Mouse (Mus musculus): ENCODE results near the gene Nif3l1.

The Nif3l1 gene

DNA sequence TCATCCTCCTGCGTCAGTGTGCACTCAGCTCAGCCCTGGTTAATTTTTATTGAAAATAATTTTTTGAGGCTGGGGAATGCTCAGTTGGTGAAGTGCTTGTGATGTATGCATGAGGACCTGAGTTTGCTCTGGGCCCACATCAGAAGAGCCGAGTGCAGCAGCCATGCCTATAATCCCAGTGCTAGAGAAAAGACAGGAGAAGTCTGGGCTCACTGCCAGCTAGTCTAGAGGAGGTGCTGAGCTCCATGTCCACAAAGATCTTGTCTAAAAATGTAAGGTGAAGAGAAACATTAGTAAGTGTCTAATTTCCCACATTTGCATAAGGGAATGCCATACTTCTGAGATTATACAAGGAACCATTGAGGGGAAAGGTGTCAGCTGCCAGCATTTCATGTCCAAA is 13.9 kb downstream of the Nif3l1 start:
- peak; percentile 67 for DNase-seq

DNA sequence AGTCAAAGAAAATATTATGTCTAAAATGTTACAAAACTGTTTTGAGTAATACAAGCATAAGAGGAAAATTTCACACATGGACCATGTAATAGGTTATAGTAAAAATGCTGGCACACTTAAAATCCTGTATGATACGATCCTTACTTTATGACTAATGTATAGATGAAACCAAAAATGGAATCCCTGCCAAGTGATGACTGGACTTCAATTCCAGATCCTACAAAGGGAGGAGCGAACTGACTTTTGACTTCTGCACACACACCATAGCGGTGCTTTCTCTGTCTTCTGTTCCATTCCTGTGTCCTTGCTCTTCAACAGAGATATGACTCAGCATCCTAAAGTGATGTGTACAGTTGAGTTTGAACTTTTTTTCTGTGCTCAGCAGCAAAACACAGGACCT is 15.6 kb downstream of the Nif3l1 start:
- DNase-seq: no peak

- DNase-seq: peak; percentile 32
These were observed 19.0 kb downstream of the Nif3l1 start for GRCm38 (mm10) chr1:58463935-58464334.

DNA sequence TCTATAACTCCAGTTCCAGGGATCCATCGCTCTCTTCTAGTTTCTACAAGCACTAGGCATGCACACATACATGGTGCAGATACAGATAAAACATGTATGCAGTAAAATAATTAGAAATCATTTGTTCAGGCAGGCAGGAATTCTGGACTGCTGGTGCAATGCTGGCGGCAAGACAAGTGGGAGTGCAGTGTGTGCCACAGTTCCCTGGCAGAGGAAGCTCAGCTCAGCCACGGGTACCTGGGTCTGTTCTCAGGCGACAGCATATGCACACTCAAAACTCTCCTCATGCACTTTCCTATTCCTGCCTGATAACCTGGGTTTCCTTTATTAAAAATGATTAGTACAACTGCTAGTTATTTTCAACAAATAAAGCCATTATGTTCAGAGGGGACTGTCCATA is 20.1 kb downstream of the Nif3l1 start:
- no peak for DNase-seq

- no peak for DNase-seq
These were observed 20.6 kb downstream of the Nif3l1 start for GRCm38 (mm10) chr1:58465561-58465960.

DNA sequence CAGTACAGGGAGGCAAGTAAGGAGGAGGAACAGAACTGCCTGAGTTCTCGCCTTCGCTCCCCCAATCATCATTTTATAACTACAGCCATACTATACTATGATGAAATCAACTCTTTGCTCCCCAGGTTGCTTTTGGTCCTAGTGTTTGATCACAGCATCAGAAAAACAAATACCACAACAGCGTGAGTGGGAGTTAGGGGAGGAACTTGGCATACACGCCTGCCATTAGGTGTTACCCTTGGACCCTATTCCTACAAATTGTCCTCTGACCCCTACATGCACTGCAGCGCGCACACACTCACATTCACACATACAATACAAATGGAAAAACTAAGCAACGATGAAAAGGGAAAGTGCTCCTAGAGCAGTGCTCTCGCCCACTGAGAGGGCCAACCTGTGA is 30.7 kb downstream of the Nif3l1 start:
- no peak for DNase-seq

GRCm38 (mm10) chr1:58482647-58483046 is 37.7 kb downstream of the Nif3l1 start:
- no peak for DNase-seq

- no peak for DNase-seq
These were observed 50.7 kb downstream of the Nif3l1 start for GRCm38 (mm10) chr1:58495603-58496002.

DNA sequence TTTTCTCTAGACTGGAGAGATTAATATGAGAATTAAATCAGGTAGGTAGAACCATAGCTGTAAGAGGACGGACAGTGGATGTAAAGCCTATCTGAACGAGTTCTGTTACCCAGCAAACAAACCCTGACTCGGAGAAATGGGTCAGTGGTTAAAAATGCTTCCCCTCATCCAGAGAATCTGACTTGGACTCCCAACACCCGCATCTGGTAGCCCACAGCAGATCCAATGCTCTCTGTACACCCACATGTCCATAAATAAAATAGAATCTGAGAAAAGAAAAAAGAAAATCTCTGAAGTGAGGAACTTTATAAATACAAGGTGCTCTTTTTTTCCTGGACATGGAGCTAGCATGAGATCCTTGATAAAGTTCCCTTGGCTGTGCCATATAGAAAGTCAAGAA is 52.7 kb downstream of the Nif3l1 start:
- no peak for DNase-seq

- no peak for DNase-seq
These were observed 53.8 kb downstream of the Nif3l1 start for GRCm38 (mm10) chr1:58498758-58499157.

DNA sequence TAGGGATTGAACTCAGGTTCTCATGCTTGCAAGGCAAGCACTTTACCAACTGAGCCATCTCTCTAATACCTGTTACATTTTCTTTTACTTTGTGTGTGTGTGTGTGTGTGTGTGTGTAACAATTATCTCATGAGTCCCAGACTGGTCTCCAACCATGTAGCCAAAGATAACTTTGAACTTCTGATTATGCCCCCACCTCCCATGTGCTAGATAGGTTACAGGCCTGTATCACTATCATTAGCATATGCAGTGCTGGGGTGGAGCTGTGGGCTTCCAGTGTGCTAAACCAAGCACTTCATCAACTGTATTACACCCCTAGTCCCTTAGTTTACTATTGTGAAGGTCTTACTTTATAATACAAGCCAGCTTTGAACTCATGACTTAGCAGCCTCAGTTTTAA is 58.2 kb downstream of the Nif3l1 start:
- no peak for DNase-seq

DNA sequence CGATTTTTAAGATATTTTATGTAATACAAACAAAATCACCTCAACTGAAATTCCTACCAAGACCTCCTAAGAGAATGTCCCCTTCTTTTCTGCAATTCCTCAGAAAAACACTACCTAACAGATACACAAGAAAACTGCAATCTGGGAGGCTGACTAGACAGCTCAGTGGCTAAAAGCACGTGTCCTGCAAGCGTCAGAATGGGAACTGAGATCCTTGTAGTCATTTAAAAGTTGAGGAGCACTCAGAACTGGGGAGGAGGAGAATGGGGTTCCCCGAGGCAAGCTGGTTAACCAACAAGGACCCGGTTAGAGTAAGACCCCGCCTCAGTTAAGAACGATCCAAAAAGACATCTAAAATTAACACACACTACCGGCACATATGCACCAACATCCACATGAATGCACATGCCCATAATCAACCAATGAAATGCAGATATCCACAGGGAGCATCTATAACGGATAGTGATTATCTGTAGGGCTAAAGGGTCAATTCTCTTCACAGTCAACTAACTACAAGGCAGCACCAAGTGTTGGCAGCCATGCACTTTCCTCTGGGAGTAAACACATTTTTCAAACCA is 58.9 kb downstream of the Nif3l1 start:
- no peak for DNase-seq

DNA sequence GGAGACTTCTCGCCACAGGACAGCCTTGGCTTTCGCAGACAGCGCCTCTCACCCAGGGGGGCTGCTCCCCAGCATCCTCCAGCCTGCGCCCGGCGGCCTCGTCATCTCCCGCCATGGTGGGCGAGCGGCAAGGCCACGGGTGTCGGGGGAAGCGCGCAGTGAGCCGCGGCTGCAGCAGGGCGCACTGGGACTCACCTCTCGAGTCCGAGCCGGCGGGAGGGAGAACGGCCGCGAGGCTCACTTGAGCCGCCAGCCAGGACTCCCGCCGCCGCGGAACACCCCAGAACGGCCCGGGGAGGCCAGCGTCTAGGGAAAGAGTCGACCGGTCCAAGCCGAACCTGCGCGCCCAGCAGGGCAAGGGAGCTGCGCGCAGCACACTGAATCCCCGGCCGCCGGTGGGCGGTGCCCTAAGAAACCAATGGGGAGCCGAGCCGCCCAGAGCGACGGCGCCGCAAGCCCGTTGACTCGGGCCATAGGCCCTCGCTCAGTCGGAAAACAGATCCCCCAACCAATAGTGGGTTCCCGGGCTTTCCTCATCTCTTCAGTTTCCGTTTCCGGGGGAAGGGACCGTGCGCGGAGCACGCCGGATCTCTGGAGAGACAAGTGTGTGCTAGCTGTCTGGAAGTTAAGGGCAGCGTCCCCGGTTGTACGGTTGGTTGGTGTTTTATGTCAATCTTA is 59.8 kb downstream of the Nif3l1 start, which contains the start of gene Orc2:
TSS of gene Orc2 (minus strand) at position 533 of the 678 bp plus-strand sequence.
- DNase-seq: peak; percentile 94

DNA sequence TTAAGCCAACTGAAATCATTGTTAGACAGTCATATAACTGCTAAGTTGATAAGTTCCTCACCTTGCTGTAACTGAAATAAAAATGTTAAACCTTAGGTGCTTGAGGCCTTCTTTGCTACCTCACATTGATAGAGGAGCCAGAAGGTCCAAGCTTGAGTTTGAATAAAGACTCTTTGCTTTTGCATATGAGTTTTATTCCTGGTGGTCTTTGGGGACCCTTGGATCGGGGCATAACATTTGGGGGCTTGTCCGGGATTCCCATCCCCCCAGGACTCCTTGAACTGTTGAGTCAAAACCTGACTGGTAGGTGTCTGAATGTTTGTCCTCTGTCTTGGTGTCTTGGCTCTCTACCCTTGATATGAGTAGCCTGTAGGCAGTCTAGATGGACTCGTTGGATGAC is 62.3 kb downstream of the Nif3l1 start:
- DNase-seq: no peak

All from kidney, postnatal 10 days (tissue).